Mouse (Mus musculus): Measurements from ENCODE around the gene Tex9. TPM values are rescaled to one million over a fixed set of nuclear protein-coding genes. Genes with fewer than 3 reads are reported as not detected.

Gene Tex9
- 61.7 and 64.0 TPM in 2 replicates for polyA plus RNA-seq (2014; fragmentation: Nextera tagmentation; extraction: Ambion mirVana)

- Histone ChIP-seq H3K9me3 (ENCODE audit: control insufficient read depth, low read length) (no peaks in the 10 kb centered on the region), H3K4me3 (ENCODE audit: low read depth, low read length) (peak within 1 kb of the TSS; percentile 79), H3K27ac (ENCODE audit: low read depth, low read length) (peak within 1 kb of the TSS; percentile 77), H3K4me1 (ENCODE audit: control insufficient read depth, insufficient read depth, low read length) (peaks cover 10% of the 10 kb centered on the region), H3K4me2 (peak within 1 kb of the TSS; percentile 72), H3K27me3 (ENCODE audit: control insufficient read depth, insufficient read depth, low read length) (no peaks in the 10 kb centered on the region), H3K36me3 (ENCODE audit: control insufficient read depth, insufficient read depth, low read length) (0 out of 2 replicates have a peak, but pooled peaks cover 4% of the 10 kb centered on the region), H3K9ac (ENCODE audit: low read length) (peak within 1 kb of the TSS; percentile 87)
- 12% methylated on average over 6 of the region's 6 CpGs for WGBS
- DNase-seq (ENCODE audit: low spot score, missing footprints) (no peak), ATAC-seq (ENCODE audit: low FRiP score) (peak; percentile 57; the same call in 1 of the 2 replicates)
Measured at GRCm38 (mm10) chr9:72492194-72492565, at the start of gene Tex9. Tex9 (minus strand) TSS chr9:72492212.

DNA sequence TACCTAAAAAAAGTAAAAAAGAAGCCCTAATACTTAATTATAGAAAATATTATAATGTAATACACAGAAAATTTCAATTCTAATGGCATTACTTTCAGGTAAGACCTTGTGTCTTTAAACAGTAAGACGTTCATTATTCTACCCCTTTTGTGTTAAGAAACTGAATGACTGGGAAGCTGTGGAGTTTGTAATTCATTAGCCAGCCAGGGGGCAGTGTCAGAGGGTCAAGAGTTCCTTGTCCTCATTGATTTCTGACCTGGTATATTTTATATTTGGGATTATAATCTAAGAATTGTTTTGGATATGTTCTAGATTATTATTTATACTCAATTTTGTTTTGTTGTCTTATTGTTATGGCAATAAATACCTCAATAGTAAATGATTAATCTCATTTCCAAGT is 45.1 kb upstream of the Tex9 start:
- no peak for ATAC-seq (ENCODE audit: low FRiP score)
- no peak overlapping the region for H3K4me3 ChIP-seq (ENCODE audit: low read depth, low read length)
- no peak overlapping the region for H3K4me2 ChIP-seq
- H3K4me1 ChIP-seq (ENCODE audit: control insufficient read depth, insufficient read depth, low read length): 0 out of 2 replicates have a peak, but pooled peaks cover 2% of the 10 kb centered on the region
- no peaks in the 10 kb centered on the region for H3K9me3 ChIP-seq (ENCODE audit: control insufficient read depth, low read length)
- no peak overlapping the region for H3K27ac ChIP-seq (ENCODE audit: low read depth, low read length)
- DNase-seq (ENCODE audit: low spot score, missing footprints): no peak
- H3K9ac ChIP-seq (ENCODE audit: low read length): no peak overlapping the region
- H3K36me3 ChIP-seq (ENCODE audit: control insufficient read depth, insufficient read depth, low read length): no peaks in the 10 kb centered on the region
- 47% methylated on average over 1 of the region's 1 CpGs for WGBS
- H3K27me3 ChIP-seq (ENCODE audit: control insufficient read depth, insufficient read depth, low read length): no peaks in the 10 kb centered on the region

DNA sequence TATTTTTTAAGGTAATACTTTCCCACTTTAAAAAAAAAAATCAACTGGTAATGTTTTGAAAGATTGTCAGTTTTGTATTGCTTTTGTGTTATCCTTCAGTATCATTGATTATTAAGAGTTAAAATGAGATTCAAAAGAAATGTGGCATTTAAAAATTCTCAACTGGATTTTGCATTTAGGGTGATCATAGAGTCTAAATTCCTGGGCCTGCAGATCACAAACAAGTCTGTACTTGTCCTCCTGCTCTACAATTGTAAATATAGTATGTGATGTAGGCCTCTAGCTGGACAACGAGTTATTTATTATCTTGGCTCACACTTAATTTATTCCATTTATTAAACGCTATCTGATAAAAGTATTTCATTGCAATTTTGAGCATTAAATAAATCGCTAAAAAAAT is 43.4 kb upstream of the Tex9 start:
- H3K4me2 ChIP-seq: no peak overlapping the region
- 95% methylated on average over 3 of the region's 3 CpGs for WGBS

GRCm38 (mm10) chr9:72534985-72535384 is 43.0 kb upstream of the Tex9 start:
- no peaks in the 10 kb centered on the region for H3K36me3 ChIP-seq (ENCODE audit: control insufficient read depth, insufficient read depth, low read length)
- no peak overlapping the region for H3K4me2 ChIP-seq
- ATAC-seq (ENCODE audit: low FRiP score) (no peak), DNase-seq (ENCODE audit: low spot score, missing footprints) (no peak)
- H3K27ac ChIP-seq (ENCODE audit: low read depth, low read length): no peak overlapping the region
- no peak overlapping the region for H3K9ac ChIP-seq (ENCODE audit: low read length)
- H3K4me3 ChIP-seq (ENCODE audit: low read depth, low read length): no peak overlapping the region
- peaks cover 8% of the 10 kb centered on the region for H3K4me1 ChIP-seq (ENCODE audit: control insufficient read depth, insufficient read depth, low read length)
- no peaks in the 10 kb centered on the region for H3K9me3 ChIP-seq (ENCODE audit: control insufficient read depth, low read length)
- WGBS: 96% methylated on average over 2 of the region's 2 CpGs
- H3K27me3 ChIP-seq (ENCODE audit: control insufficient read depth, insufficient read depth, low read length): no peaks in the 10 kb centered on the region

More for the DNA sequence above, 43.4 kb upstream of the Tex9 start:
- H3K36me3 ChIP-seq (ENCODE audit: control insufficient read depth, insufficient read depth, low read length): no peaks in the 10 kb centered on the region
- no peak overlapping the region for H3K4me3 ChIP-seq (ENCODE audit: low read depth, low read length)
- H3K27me3 ChIP-seq (ENCODE audit: control insufficient read depth, insufficient read depth, low read length): no peaks in the 10 kb centered on the region
- H3K27ac ChIP-seq (ENCODE audit: low read depth, low read length): no peak overlapping the region
- DNase-seq (ENCODE audit: low spot score, missing footprints): no peak
- no peaks in the 10 kb centered on the region for H3K9me3 ChIP-seq (ENCODE audit: control insufficient read depth, low read length)
- ATAC-seq (ENCODE audit: low FRiP score): no peak
- peaks cover 8% of the 10 kb centered on the region for H3K4me1 ChIP-seq (ENCODE audit: control insufficient read depth, insufficient read depth, low read length)
- no peak overlapping the region for H3K9ac ChIP-seq (ENCODE audit: low read length)

- DNase-seq (ENCODE audit: low spot score, missing footprints) (no peak), ATAC-seq (ENCODE audit: low FRiP score) (no peak)
- Histone ChIP-seq H3K4me3 (ENCODE audit: low read depth, low read length) (peak overlapping the region; percentile 94), H3K36me3 (ENCODE audit: control insufficient read depth, insufficient read depth, low read length) (no peaks in the 10 kb centered on the region), H3K9ac (ENCODE audit: low read length) (peak overlapping the region; percentile 98), H3K9me3 (ENCODE audit: control insufficient read depth, low read length) (no peaks in the 10 kb centered on the region), H3K4me2 (peak overlapping the region; percentile 76), H3K27me3 (ENCODE audit: control insufficient read depth, insufficient read depth, low read length) (no peaks in the 10 kb centered on the region), H3K4me1 (ENCODE audit: control insufficient read depth, insufficient read depth, low read length) (peaks cover 8% of the 10 kb centered on the region), H3K27ac (ENCODE audit: low read depth, low read length) (peak overlapping the region; percentile 99)
- 0% methylated on average over 2 of the region's 2 CpGs for WGBS
Measured at GRCm38 (mm10) chr9:72533089-72533415, 41.0 kb upstream of the Tex9 start.

- Histone ChIP-seq H3K9me3 (ENCODE audit: control insufficient read depth, low read length) (no peaks in the 10 kb centered on the region), H3K36me3 (ENCODE audit: control insufficient read depth, insufficient read depth, low read length) (no peaks in the 10 kb centered on the region), H3K4me3 (ENCODE audit: low read depth, low read length) (peak overlapping the region; percentile 94), H3K27ac (ENCODE audit: low read depth, low read length) (peak overlapping the region; percentile 99), H3K27me3 (ENCODE audit: control insufficient read depth, insufficient read depth, low read length) (no peaks in the 10 kb centered on the region), H3K4me2 (peak overlapping the region; percentile 76), H3K9ac (ENCODE audit: low read length) (peak overlapping the region; percentile 98), H3K4me1 (ENCODE audit: control insufficient read depth, insufficient read depth, low read length) (peaks cover 8% of the 10 kb centered on the region)
- peak; percentile 97 for DNase-seq (ENCODE audit: low spot score, missing footprints)
- peak; percentile 68 for ATAC-seq (ENCODE audit: low FRiP score)
- 0% methylated on average over 24 of the region's 55 CpGs for WGBS
Measured at GRCm38 (mm10) chr9:72532381-72533088, 40.5 kb upstream of the Tex9 start.

DNA sequence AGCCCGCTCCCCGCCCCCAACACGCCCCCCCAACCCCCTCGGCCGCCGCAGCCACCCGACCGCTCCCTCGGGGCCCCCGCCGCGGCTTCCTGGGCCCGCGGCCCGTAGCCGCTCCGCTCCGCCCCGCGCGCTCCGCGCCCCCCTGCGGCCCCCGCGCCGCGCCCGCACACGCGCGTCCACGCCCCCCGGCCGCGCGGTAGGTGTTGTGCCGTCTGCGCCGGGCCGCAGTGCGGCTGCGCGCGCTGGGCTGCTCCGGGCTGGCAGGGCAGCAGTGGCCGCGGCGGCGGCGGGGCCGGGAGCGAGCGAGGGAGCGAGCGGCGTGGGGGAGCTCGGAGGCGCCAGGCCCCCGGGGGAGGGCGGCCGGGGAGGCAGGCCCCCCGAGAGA is 40.0 kb upstream of the Tex9 start, which contains the start of gene Rfx7:
Rfx7 (plus strand) TSS at position 245 of the 385 bp plus-strand sequence.
- H3K4me2 ChIP-seq: peak within 1 kb of the TSS; percentile 76
- H3K4me3 ChIP-seq (ENCODE audit: low read depth, low read length): peak within 1 kb of the TSS; percentile 94
- H3K9ac ChIP-seq (ENCODE audit: low read length): peak within 1 kb of the TSS; percentile 98
- under 1% methylated on average over 40 of the region's 63 CpGs for WGBS
- H3K27ac ChIP-seq (ENCODE audit: low read depth, low read length): peak within 1 kb of the TSS; percentile 99
- peak; percentile 85 for ATAC-seq (ENCODE audit: low FRiP score)
- no peaks in the 10 kb centered on the region for H3K36me3 ChIP-seq (ENCODE audit: control insufficient read depth, insufficient read depth, low read length)
- H3K4me1 ChIP-seq (ENCODE audit: control insufficient read depth, insufficient read depth, low read length): peaks cover 8% of the 10 kb centered on the region
- DNase-seq (ENCODE audit: low spot score, missing footprints): peak; percentile 97
- no peaks in the 10 kb centered on the region for H3K9me3 ChIP-seq (ENCODE audit: control insufficient read depth, low read length)
- H3K27me3 ChIP-seq (ENCODE audit: control insufficient read depth, insufficient read depth, low read length): no peaks in the 10 kb centered on the region

DNA sequence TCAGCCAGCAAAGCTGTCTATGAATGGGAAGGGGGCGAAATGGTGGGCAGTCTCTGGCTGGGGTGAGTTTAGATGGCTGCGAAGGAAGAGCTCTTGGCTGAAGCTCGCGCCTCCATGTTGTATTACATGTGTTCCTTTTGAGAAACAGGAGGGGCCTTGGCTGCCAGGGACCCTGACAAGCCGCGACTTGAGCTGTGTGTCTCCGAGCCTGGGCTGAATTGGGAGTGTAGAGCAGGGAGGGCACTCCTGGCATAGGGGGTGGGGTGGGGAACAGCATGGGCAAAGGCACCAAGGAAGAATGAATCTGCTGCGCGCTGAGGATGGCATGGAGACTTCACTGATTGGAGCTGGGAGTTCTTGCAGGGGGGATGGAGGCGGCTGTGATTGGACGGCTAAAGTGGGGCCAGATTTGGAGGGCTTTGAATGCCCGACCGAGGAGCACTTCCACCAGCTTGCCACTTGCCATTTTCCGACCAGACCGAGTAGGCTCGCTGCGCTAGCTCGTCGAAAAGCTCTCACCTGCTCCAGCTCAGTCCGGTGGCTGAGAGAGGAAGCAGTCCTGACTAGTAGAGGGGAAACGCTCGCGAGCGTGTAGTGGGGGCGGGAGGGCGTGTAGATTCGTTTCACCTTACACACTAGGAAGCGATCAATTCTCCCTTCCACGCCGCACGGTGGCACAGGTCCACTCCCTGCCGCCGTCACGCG is 39.4 kb upstream of the Tex9 start:
- DNase-seq (ENCODE audit: low spot score, missing footprints) (peak; percentile 97), ATAC-seq (ENCODE audit: low FRiP score) (peak; percentile 87)
- H3K9ac ChIP-seq (ENCODE audit: low read length): peak overlapping the region; percentile 98
- H3K4me3 ChIP-seq (ENCODE audit: low read depth, low read length): peak overlapping the region; percentile 94
- no peaks in the 10 kb centered on the region for H3K9me3 ChIP-seq (ENCODE audit: control insufficient read depth, low read length)
- H3K36me3 ChIP-seq (ENCODE audit: control insufficient read depth, insufficient read depth, low read length): no peaks in the 10 kb centered on the region
- H3K4me2 ChIP-seq: peak overlapping the region; percentile 76
- 1% methylated on average over 35 of the region's 35 CpGs for WGBS
- peak overlapping the region; percentile 99 for H3K27ac ChIP-seq (ENCODE audit: low read depth, low read length)
- H3K4me1 ChIP-seq (ENCODE audit: control insufficient read depth, insufficient read depth, low read length): peaks cover 8% of the 10 kb centered on the region
- H3K27me3 ChIP-seq (ENCODE audit: control insufficient read depth, insufficient read depth, low read length): no peaks in the 10 kb centered on the region

DNA sequence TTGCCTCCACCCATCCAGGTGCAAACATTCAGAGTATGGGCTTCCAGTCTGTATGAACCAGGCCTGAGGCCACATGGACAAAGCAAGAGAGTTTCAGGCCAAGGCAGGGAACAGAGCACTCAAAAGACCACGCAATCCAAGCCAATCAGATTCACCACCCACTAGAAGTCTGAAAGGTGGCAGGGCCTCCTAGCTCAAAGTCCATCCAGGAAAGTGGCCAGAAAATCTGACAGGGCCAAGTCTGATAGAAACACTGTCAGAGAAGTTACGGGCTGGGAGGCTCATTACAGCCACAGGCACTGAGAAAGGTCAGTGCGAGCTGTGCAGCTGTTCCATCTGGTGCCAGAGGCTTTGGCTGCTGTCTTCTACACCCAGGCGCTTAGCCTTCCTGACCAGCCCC is 38.8 kb upstream of the Tex9 start:
- 38% methylated on average over 4 of the region's 4 CpGs for WGBS
- no peak for DNase-seq (ENCODE audit: low spot score, missing footprints)
- Histone ChIP-seq H3K4me2 (peak overlapping the region; percentile 76), H3K9me3 (ENCODE audit: control insufficient read depth, low read length) (no peaks in the 10 kb centered on the region), H3K9ac (ENCODE audit: low read length) (peak overlapping the region; percentile 58), H3K27ac (ENCODE audit: low read depth, low read length) (peak overlapping the region; percentile 99), H3K36me3 (ENCODE audit: control insufficient read depth, insufficient read depth, low read length) (no peaks in the 10 kb centered on the region), H3K4me1 (ENCODE audit: control insufficient read depth, insufficient read depth, low read length) (peaks cover 8% of the 10 kb centered on the region), H3K27me3 (ENCODE audit: control insufficient read depth, insufficient read depth, low read length) (no peaks in the 10 kb centered on the region), H3K4me3 (ENCODE audit: low read depth, low read length) (peak overlapping the region; percentile 94)
- peak; percentile 6; the same call in 1 of the 2 replicates for ATAC-seq (ENCODE audit: low FRiP score)

All from midbrain, embryonic 11.5 days (tissue).